Mouse (Mus musculus): ENCODE results near the gene Ebi3.

Gene Ebi3

GRCm38 (mm10) chr17:56003000-56003399 is 50.6 kb downstream of the Ebi3 start:
- no peak for DNase-seq (ENCODE audit: low spot score in 2 of 2)

GRCm38 (mm10) chr17:56005415-56006061 is 53.1 kb downstream of the Ebi3 start, which contains the start of the genes Stap2 and Mpnd:
TSS of gene Stap2 (minus strand) at chr17:56005584.
TSS of gene Mpnd (plus strand) at chr17:56005711.
- no peak for DNase-seq (ENCODE audit: low spot score in 2 of 2)
